Mouse (Mus musculus): ENCODE measurements around the gene Fbxo10.
"Not testable (repeated sequence)": the region's sequence is repeated elsewhere in the genome, so short reads cannot be mapped to it uniquely, and the experiment has no call there.

Fbxo10 gene

GRCm38 (mm10) chr4:45084021-45084894 lies at the start of gene Fbxo10:
Fbxo10 (minus strand) TSS chr4:45084604.
- peak; percentile 93 for DNase-seq

- no peak for DNase-seq
Measured at GRCm38 (mm10) chr4:45131021-45131420, 46.6 kb upstream of the Fbxo10 start.

- DNase-seq, result no peak
Measured at GRCm38 (mm10) chr4:45121311-45121710, 36.9 kb upstream of the Fbxo10 start.

GRCm38 (mm10) chr4:45108456-45109110 lies 24.2 kb upstream of the Fbxo10 start:
- no peak for DNase-seq

- peak; percentile 89 for DNase-seq
Measured at GRCm38 (mm10) chr4:45107601-45108277, 23.3 kb upstream of the Fbxo10 start, which contains the start of gene Tomm5. Tomm5 (minus strand) TSS chr4:45108114.

GRCm38 (mm10) chr4:45107066-45107465 lies 22.7 kb upstream of the Fbxo10 start:
- DNase-seq, result no peak

GRCm38 (mm10) chr4:45106409-45106808 lies 22.0 kb upstream of the Fbxo10 start:
- DNase-seq, result no peak

GRCm38 (mm10) chr4:45097198-45097872 lies 12.9 kb upstream of the Fbxo10 start:
- peak; percentile 77 for DNase-seq

GRCm38 (mm10) chr4:45084895-45085290 lies 489 bp upstream of the Fbxo10 start:
- no peak for DNase-seq

GRCm38 (mm10) chr4:45083487-45083886 lies 917 bp downstream of the Fbxo10 start:
- DNase-seq, result no peak

- DNase-seq, result no peak
Measured at GRCm38 (mm10) chr4:45082951-45083350, 1.5 kb downstream of the Fbxo10 start.

- DNase-seq, result not testable (repeated sequence)
Measured at GRCm38 (mm10) chr4:45081041-45081440, 3.4 kb downstream of the Fbxo10 start.

- DNase-seq, result no peak
Measured at GRCm38 (mm10) chr4:45073544-45073943, 10.9 kb downstream of the Fbxo10 start.

- no peak for DNase-seq
Measured at GRCm38 (mm10) chr4:45072261-45072973, 12.0 kb downstream of the Fbxo10 start.

- no peak for DNase-seq
Measured at GRCm38 (mm10) chr4:45067742-45068141, 16.7 kb downstream of the Fbxo10 start.

GRCm38 (mm10) chr4:45066036-45066730 lies 18.2 kb downstream of the Fbxo10 start:
- no peak for DNase-seq

GRCm38 (mm10) chr4:45064577-45064976 lies 19.8 kb downstream of the Fbxo10 start:
- DNase-seq, result no peak

GRCm38 (mm10) chr4:45063836-45064235 lies 20.6 kb downstream of the Fbxo10 start:
- DNase-seq, result not testable (repeated sequence)

GRCm38 (mm10) chr4:45055451-45055850 lies 29.0 kb downstream of the Fbxo10 start:
- no peak for DNase-seq

- DNase-seq, result no peak
Measured at GRCm38 (mm10) chr4:45054862-45055261, 29.5 kb downstream of the Fbxo10 start.

GRCm38 (mm10) chr4:45047956-45048355 lies 36.4 kb downstream of the Fbxo10 start:
- no peak for DNase-seq
